Mouse (Mus musculus) CD4-positive naive resting alpha-beta T cell, adult 57 days (primary cell): ENCODE results near the gene Zfp687. TPM values are rescaled to one million over a fixed set of nuclear protein-coding genes. Genes with fewer than 3 reads are reported as not detected.

Source experiments
- total RNA-seq: library from RNA; stranded (reverse); gene quantifications from one replicate; pipeline ENCODE4 v1.2.4, GENCODE M21; 2023

Zfp687 gene
- total RNA-seq: 67.3 TPM

DNA sequence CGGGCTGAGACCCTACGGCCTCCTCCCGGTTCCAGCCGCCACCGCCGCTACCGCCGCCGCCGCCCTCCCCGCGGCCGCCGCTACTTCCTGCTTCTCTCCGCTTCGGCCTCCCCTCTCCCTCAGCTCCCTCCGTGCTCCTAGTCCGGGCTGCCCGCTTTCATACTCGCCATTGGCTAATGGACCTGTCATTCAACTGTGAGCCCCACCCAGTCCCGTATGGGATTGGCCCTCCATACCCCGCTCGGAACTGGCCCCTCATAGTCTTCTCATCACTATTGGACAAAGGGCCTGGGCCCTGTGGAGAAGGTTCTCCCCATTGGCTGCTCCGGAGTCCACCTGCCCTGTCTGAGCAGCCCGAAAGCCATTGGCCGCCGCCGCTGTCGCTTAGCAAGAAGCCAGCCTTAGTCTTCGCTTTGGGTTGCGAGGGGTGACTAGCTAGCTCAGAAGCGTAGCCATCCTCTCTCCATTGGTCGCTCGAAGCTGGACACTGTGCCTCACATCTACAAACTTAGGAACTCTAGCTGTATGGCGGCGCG is at the start of gene Zfp687:
TSS of gene Zfp687 (minus strand) at position 112 of the 536 bp plus-strand sequence.

GRCm38 (mm10) chr3:95042166-95042837 is 27.1 kb upstream of the Zfp687 start, which contains the start of gene Psmd4:
Gene Psmd4 (minus strand): TSS chr3:95042614.

DNA sequence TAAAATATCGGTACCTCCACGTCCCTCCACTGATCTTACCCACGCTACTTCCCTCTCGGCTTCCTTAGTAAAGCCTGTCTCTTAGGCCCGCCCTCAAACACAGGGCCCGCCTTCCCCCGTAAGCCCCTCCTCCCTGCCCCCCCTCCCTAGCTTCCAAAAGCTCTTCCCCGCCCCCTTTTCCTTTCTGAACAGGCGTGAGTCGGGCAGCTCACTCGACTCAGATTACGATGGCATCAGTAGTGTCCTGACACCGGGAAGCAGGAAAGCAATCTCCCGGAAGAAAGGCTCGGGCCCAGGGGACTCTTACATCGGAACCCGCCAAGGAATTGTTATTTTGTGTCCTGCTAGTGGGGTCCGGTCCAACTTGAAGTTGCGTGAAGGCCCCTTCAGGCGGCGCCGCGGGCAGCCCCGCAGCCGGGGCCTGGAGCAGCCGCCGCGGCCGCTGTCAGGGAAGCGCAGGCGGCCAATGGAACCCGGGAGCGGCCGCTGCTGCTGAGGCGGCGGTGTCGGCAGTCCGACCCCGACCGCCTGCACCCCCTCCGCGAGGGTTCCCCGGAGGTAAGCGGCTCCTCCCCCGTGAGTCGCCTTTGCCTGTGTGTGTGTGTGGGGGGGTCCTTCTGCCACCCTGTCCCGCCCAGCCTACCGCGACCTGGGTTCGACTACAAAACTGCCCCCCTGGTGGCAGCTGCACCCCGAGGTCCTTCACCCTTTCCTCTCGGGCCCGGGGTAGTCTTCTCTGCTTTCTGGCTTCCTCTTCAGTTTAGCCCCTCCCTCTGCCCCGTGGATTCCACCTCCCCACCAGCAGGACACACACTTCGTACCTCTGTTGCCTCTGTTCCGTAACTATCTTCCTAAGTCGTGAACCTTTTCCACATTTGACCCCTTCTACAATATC is 40.5 kb downstream of the Zfp687 start, which contains the start of gene Pi4kb:
TSS of gene Pi4kb (plus strand) at position 204 of the 895 bp plus-strand sequence.

Other genes with a start within 250 kb of the Zfp687 start
- 0.71 TPM for gene Cgn, start 229.0 kb downstream of the Zfp687 start, total RNA-seq
- 84.4 TPM for gene Pogz, start 177.9 kb downstream of the Zfp687 start, total RNA-seq
- 200 TPM for gene Psmb4, start 128.5 kb downstream of the Zfp687 start, total RNA-seq
- 1.6 TPM for gene Selenbp1, start 82.4 kb downstream of the Zfp687 start, total RNA-seq
- 30.4 TPM for gene Rfx5, start 61.4 kb downstream of the Zfp687 start, total RNA-seq
- gene Pi4kb, start 40.7 kb downstream of the Zfp687 start, total RNA-seq: 50.0 TPM
- gene Psmd4, start 27.2 kb upstream of the Zfp687 start, total RNA-seq: 130 TPM
- 43.9 TPM for gene Pip5k1a, start 91.5 kb upstream of the Zfp687 start, total RNA-seq
- gene Vps72, start 95.6 kb upstream of the Zfp687 start, total RNA-seq: 46.8 TPM
- gene Tmod4, start 109.0 kb upstream of the Zfp687 start, total RNA-seq: 1.7 TPM
- gene Scnm1, start 118.6 kb upstream of the Zfp687 start, total RNA-seq: 91.4 TPM
- gene Lysmd1, start 118.6 kb upstream of the Zfp687 start, total RNA-seq: 6.5 TPM
- 102 TPM for gene Tnfaip8l2, start 126.9 kb upstream of the Zfp687 start, total RNA-seq
- 2.5 TPM for gene Sema6c, start 145.0 kb upstream of the Zfp687 start, total RNA-seq
- gene Gabpb2, start 202.5 kb upstream of the Zfp687 start, total RNA-seq: 67.0 TPM
- 244 TPM for gene Cdc42se1, start 213.3 kb upstream of the Zfp687 start, total RNA-seq
- 7.0 TPM for gene Mllt11, start 216.7 kb upstream of the Zfp687 start, total RNA-seq
- not detected for gene Gm128, start 226.2 kb upstream of the Zfp687 start, total RNA-seq
- gene Bnipl, start 235.7 kb upstream of the Zfp687 start, total RNA-seq: not detected